Comparison of ENCODE assay signal across 8 mouse cellular contexts in genomic region chr7:141945927-141946326, GRCm38 (mm10). TPM values are rescaled to one million over a fixed set of nuclear protein-coding genes. Genes with fewer than 3 reads are reported as not detected.
A peak's percentile ranks its signal among the peaks of the same experiment; 100 is the strongest.
DNase-seq lines count a peak whose midpoint lies in the region; ATAC-seq lines count a peak whose summit lies in the region.

No protein-coding gene starts in this region.

- intact Hi-C loops in heart, postnatal 14 days (cut with DNase I): no loop called here

- no peak overlapping the region for H3K4me2 ChIP-seq in intestine, embryonic 14.5 days (ENCODE audit: low read length)
- H3K4me2 ChIP-seq in intestine, embryonic 15.5 days (replicated peaks): no peak overlapping the region

- H3K4me3 ChIP-seq in intestine, embryonic 14.5 days (ENCODE audit: low read depth, low read length): no peak overlapping the region
- no peak overlapping the region for H3K4me3 ChIP-seq in intestine, embryonic 15.5 days (replicated peaks)

- no peak overlapping the region for H3K9ac ChIP-seq in intestine, embryonic 14.5 days (ENCODE audit: low read length)
- no peak overlapping the region for H3K9ac ChIP-seq in intestine, embryonic 15.5 days

- peaks cover 54% of the 10 kb centered on the region for H3K27me3 ChIP-seq in intestine, embryonic 14.5 days (replicated peaks; ENCODE audit: control insufficient read depth, insufficient read depth, low read length)
- peaks cover 41% of the 10 kb centered on the region for H3K27me3 ChIP-seq in intestine, embryonic 15.5 days (replicated peaks)

- no peaks in the 10 kb centered on the region for H3K9me3 ChIP-seq in intestine, embryonic 14.5 days (ENCODE audit: control insufficient read depth, low read length)
- no peaks in the 10 kb centered on the region for H3K9me3 ChIP-seq in intestine, embryonic 15.5 days

- H3K36me3 ChIP-seq in intestine, embryonic 14.5 days (ENCODE audit: control insufficient read depth, insufficient read depth, low read length): no peaks in the 10 kb centered on the region
- H3K36me3 ChIP-seq in intestine, embryonic 15.5 days: no peaks in the 10 kb centered on the region

- ATAC-seq in intestine, embryonic 14.5 days (replicated peaks; ENCODE audit: low FRiP score, low TSS enrichment, low read depth): no peak
- no peak for ATAC-seq in intestine, embryonic 15.5 days
- ATAC-seq in frontal cortex, adult (ENCODE audit: low TSS enrichment): peak; percentile 66
- no peak for ATAC-seq in monocyte, adult 5-6 weeks (replicated peaks; ENCODE audit: insufficient number of reproducible peaks, low FRiP score, low TSS enrichment, poor library complexity, severe bottlenecking)

- H3K27ac ChIP-seq in intestine, embryonic 14.5 days (ENCODE audit: low read depth): no peak overlapping the region
- H3K27ac ChIP-seq in intestine, embryonic 15.5 days: no peak overlapping the region

- WGBS in intestine, embryonic 14.5 days: 37% methylated on average over 7 of the region's 7 CpGs
- WGBS in intestine, embryonic 15.5 days: 25% methylated on average over 7 of the region's 7 CpGs

- H3K4me1 ChIP-seq in intestine, embryonic 14.5 days (replicated peaks; ENCODE audit: control insufficient read depth, insufficient read depth, low read length): 0 out of 2 replicates have a peak, but pooled peaks cover 4% of the 10 kb centered on the region
- H3K4me1 ChIP-seq in intestine, embryonic 15.5 days (replicated peaks): peaks cover 13% of the 10 kb centered on the region

- DNase-seq in intestine, embryonic 14.5 days (ENCODE audit: low spot score): peak; percentile 58
- DNase-seq in layer of hippocampus, postnatal 36 days: peak; percentile 82
- peak; percentile 87 for DNase-seq in right cerebral cortex, adult 18-20 months
- DNase-seq in heart, postnatal 14 days: no peak
- DNase-seq in adrenal gland, adult 2 months: no peak

RNA-seq across cellular contexts. Expression of gene Brsk2, which starts 3.6 kb away (rescaled TPM):
- polyA plus RNA-seq in intestine, embryonic 14.5 days (2014; fragmentation: Nextera tagmentation; extraction: Ambion mirVana): 2.1 and 2.2 TPM in 2 replicates
- 1.3 and 1.8 TPM in 2 replicates for polyA plus RNA-seq in intestine, embryonic 15.5 days (2015; fragmentation: Nextera tagmentation; extraction: Ambion mirVana)
- 100 to 1,000 TPM; 163 to 178 TPM for total RNA-seq in layer of hippocampus, postnatal 36 days (2021)
- total RNA-seq in monocyte, adult 5-6 weeks (2017): 0.53 TPM in 1 of 3 replicates, not detected in the others
- under 1 TPM; 0.12 to 0.46 TPM for total RNA-seq in heart, postnatal 14 days (2021)
- total RNA-seq in adrenal gland, adult 2 months (2021): 1 to 10 TPM; 3.1 to 3.8 TPM
- 2.1 and 2.5 TPM in 2 replicates for polyA plus RNA-seq in adrenal gland, adult 2 months (2012; rRNA removed)

RNA-seq across cellular contexts. Expression of gene Tollip, which starts 27.6 kb away (rescaled TPM):
- polyA plus RNA-seq in intestine, embryonic 14.5 days (2014; fragmentation: Nextera tagmentation; extraction: Ambion mirVana): 47.4 and 48.1 TPM in 2 replicates
- 43.9 and 46.2 TPM in 2 replicates for polyA plus RNA-seq in intestine, embryonic 15.5 days (2015; fragmentation: Nextera tagmentation; extraction: Ambion mirVana)
- 100 to 1,000 TPM; 121 to 127 TPM for total RNA-seq in layer of hippocampus, postnatal 36 days (2021)
- 36.8 to 53.8 TPM (median 38.2 TPM) in 3 replicates for total RNA-seq in monocyte, adult 5-6 weeks (2017)
- 10 to 100 TPM; 46.1 to 48.6 TPM for total RNA-seq in heart, postnatal 14 days (2021)
- 10 to 100 TPM; 58.2 to 61.5 TPM for total RNA-seq in adrenal gland, adult 2 months (2021)
- polyA plus RNA-seq in adrenal gland, adult 2 months (2012; rRNA removed): 51.2 and 81.5 TPM in 2 replicates

Comparison
In these comparisons a context has a peak if more than half of its experiments do, and no peak if none do; other contexts are left out.
1. DNase-seq: peak in intestine, embryonic 14.5 days (single experiment), layer of hippocampus, postnatal 36 days (2 of 2) and right cerebral cortex, adult 18-20 months (single experiment); none in heart, postnatal 14 days (0 of 2) and adrenal gland, adult 2 months (single experiment).
2. RNA of gene Brsk2, which starts 3.6 kb away (total RNA-seq): 163 to 178 TPM in layer of hippocampus, postnatal 36 days; 3.1 to 3.8 TPM in adrenal gland, adult 2 months, 0.12 to 0.46 TPM in heart, postnatal 14 days and 0.53 TPM in monocyte, adult 5-6 weeks; every median in the first group is over 10 times any median in the second.